Mouse (Mus musculus) CH12.LX (cell line): Measurements from ENCODE around the gene Mogat1. TPM values are rescaled to one million over a fixed set of nuclear protein-coding genes. Genes with fewer than 3 reads are reported as not detected.

Experiments used
- DNase-seq: peaks from one replicate; pipeline ENCODE4 v3.0.0-alpha.2; 2013; ENCODE audit errors: extremely low read depth
- H3K27ac ChIP-seq: 2 replicates; pipeline ENCODE4 v1.5.1; 2012; ENCODE audit warnings: low read depth, mild to moderate bottlenecking, control low read depth, moderate library complexity; ENCODE audit not compliant: insufficient read depth
- H3K27me3 ChIP-seq: replicated peaks from 2 replicates; pipeline ENCODE3; 2012; ENCODE audit warnings: inconsistent platforms
- H3K36me3 ChIP-seq, 2 experiments: replicated peaks in 1 of 2; 2 replicates each; pipeline versions ENCODE3 to v1.6.1; 2012; ENCODE audit warnings: inconsistent platforms in 1 of 2, low read length in 1 of 2, mild to moderate bottlenecking in 1 of 2, mixed read lengths in 1 of 2, moderate library complexity in 1 of 2; ENCODE audit not compliant: control insufficient read depth in 1 of 2, insufficient read depth in 1 of 2
- H3K4me1 ChIP-seq, 2 experiments: 2 replicates each; pipeline ENCODE4 v1.6.1; 2012; ENCODE audit warnings: inconsistent platforms in 1 of 2, moderate library complexity in 1 of 2; ENCODE audit not compliant: insufficient read depth in 2 of 2, control insufficient read depth in 1 of 2
- H3K4me2 ChIP-seq: 2 replicates; pipeline ENCODE4 v1.6.1; 2012; ENCODE audit warnings: low read depth, mild to moderate bottlenecking, control low read depth; ENCODE audit not compliant: poor library complexity, insufficient read depth, severe bottlenecking
- H3K4me3 ChIP-seq, 3 experiments: fragments of 150-350 bp in 1 of 3; sonication (generic) in 1 of 3; replicated peaks in 1 of 3; 2 replicates each; pipeline versions ENCODE3 to v1.5.1; 2011 to 2012; ENCODE audit warnings: low read depth in 2 of 3, low read length in 2 of 3, mild to moderate bottlenecking in 2 of 3, moderate library complexity in 2 of 3, control low read depth in 1 of 3, improper control_type of control experiment in 1 of 3, inconsistent platforms in 1 of 3, mixed read lengths in 1 of 3; ENCODE audit not compliant: poor library complexity in 1 of 3
- H3K79me2 ChIP-seq: replicated peaks from 2 replicates; pipeline ENCODE4 v1.6.1; 2012; ENCODE audit warnings: mild to moderate bottlenecking, moderate library complexity; ENCODE audit not compliant: control insufficient read depth, poor library complexity, insufficient read depth, severe bottlenecking; ENCODE audit errors: extremely low read depth
- H3K9ac ChIP-seq: 2 replicates; pipeline ENCODE4 v1.6.1; 2012; ENCODE audit warnings: low read depth, mild to moderate bottlenecking, control low read depth, moderate library complexity; ENCODE audit not compliant: insufficient read depth
- H3K9me3 ChIP-seq: replicated peaks from 2 replicates; pipeline ENCODE3; 2012; ENCODE audit warnings: low read length, inconsistent platforms, mixed read lengths
- CHD1 ChIP-seq: IDR thresholded peaks from 2 replicates; pipeline ENCODE4 v1.6.1; 2012; ENCODE audit warnings: low read depth, low read length, improper control_type of control experiment, inconsistent platforms
- CHD2 ChIP-seq: IDR thresholded peaks from 2 replicates; pipeline ENCODE4 v1.6.1; 2011; ENCODE audit warnings: low read length, improper control_type of control experiment
- ELF1 ChIP-seq: IDR thresholded peaks from 2 replicates; pipeline ENCODE4 v1.6.1; 2014; ENCODE audit warnings: low read depth, mild to moderate bottlenecking, inconsistent platforms, low read length, improper control_type of control experiment
- EP300 ChIP-seq: IDR thresholded peaks from 2 replicates; pipeline ENCODE4 v1.6.1; 2011; ENCODE audit warnings: low read length, improper control_type of control experiment
- ETS1 ChIP-seq: conservative IDR thresholded peaks from 2 replicates; pipeline ENCODE4 v1.6.1; 2012; ENCODE audit warnings: low read depth, mild to moderate bottlenecking, inconsistent platforms, low read length, improper control_type of control experiment, moderate library complexity
- GABPA ChIP-seq: IDR thresholded peaks from 2 replicates; pipeline ENCODE4 v1.6.1; 2012; ENCODE audit warnings: low read depth, low read length, improper control_type of control experiment, inconsistent platforms; ENCODE audit not compliant: insufficient replicate concordance
- HCFC1 ChIP-seq: IDR thresholded peaks from 2 replicates; pipeline ENCODE4 v1.6.1; 2012; ENCODE audit warnings: low read depth, mild to moderate bottlenecking, inconsistent platforms, low read length, improper control_type of control experiment
- IRF4 ChIP-seq: IDR thresholded peaks from 2 replicates; pipeline ENCODE4 v1.6.1; 2014; ENCODE audit warnings: low read depth, mild to moderate bottlenecking, inconsistent platforms, low read length, improper control_type of control experiment
- JUND ChIP-seq: conservative IDR thresholded peaks from 2 replicates; pipeline ENCODE4 v1.6.1; 2011; ENCODE audit warnings: low read depth, low read length, improper control_type of control experiment
- KAT2A ChIP-seq: IDR thresholded peaks from 2 replicates; pipeline ENCODE4 v1.6.1; 2012; ENCODE audit warnings: low read length, improper control_type of control experiment, inconsistent platforms; ENCODE audit not compliant: insufficient replicate concordance
- MAX ChIP-seq: IDR thresholded peaks from 2 replicates; pipeline ENCODE4 v1.6.1; 2011; ENCODE audit warnings: low read length, improper control_type of control experiment
- MAZ ChIP-seq: IDR thresholded peaks from 2 replicates; pipeline ENCODE4 v1.6.1; 2012; ENCODE audit warnings: low read depth, mild to moderate bottlenecking, inconsistent platforms, low read length, improper control_type of control experiment, moderate library complexity
- MXI1 ChIP-seq: IDR thresholded peaks from 2 replicates; pipeline ENCODE4 v1.6.1; 2011; ENCODE audit warnings: mild to moderate bottlenecking, low read depth, low read length, improper control_type of control experiment
- MYC ChIP-seq: IDR thresholded peaks from 2 replicates; pipeline ENCODE4 v1.6.1; 2011; ENCODE audit warnings: low read depth, mild to moderate bottlenecking, improper control_type of control experiment, low read length
- PAX5 ChIP-seq: IDR thresholded peaks from 2 replicates; pipeline ENCODE4 v1.6.1; 2012; ENCODE audit warnings: low read length, inconsistent platforms, mixed read lengths
- POLR2A ChIP-seq: IDR thresholded peaks from 2 replicates; pipeline ENCODE4 v1.6.1; 2011; ENCODE audit warnings: low read depth, mild to moderate bottlenecking, improper control_type of control experiment, low read length
- POLR2AphosphoS2 ChIP-seq: IDR thresholded peaks from 2 replicates; pipeline ENCODE4 v1.6.1; 2011; ENCODE audit warnings: low read depth, low read length, improper control_type of control experiment
- RAD21 ChIP-seq: IDR thresholded peaks from 2 replicates; pipeline ENCODE4 v1.6.1; 2011; ENCODE audit warnings: low read depth, mild to moderate bottlenecking, low read length, improper control_type of control experiment, moderate library complexity
- RCOR1 ChIP-seq: conservative IDR thresholded peaks from 2 replicates; pipeline ENCODE4 v1.6.1; 2012; ENCODE audit warnings: low read depth, mild to moderate bottlenecking, inconsistent platforms, low read length, improper control_type of control experiment
- TBP ChIP-seq: conservative IDR thresholded peaks from 2 replicates; pipeline ENCODE4 v1.6.1; 2011; ENCODE audit warnings: low read depth, low read length, improper control_type of control experiment
- TCF12 ChIP-seq: IDR thresholded peaks from 2 replicates; pipeline ENCODE4 v1.6.1; 2014; ENCODE audit warnings: low read depth, mild to moderate bottlenecking, inconsistent platforms, low read length, improper control_type of control experiment
- UBTF ChIP-seq: IDR thresholded peaks from 2 replicates; pipeline ENCODE4 v1.6.1; 2012; ENCODE audit warnings: low read depth, mild to moderate bottlenecking, inconsistent platforms, low read length, improper control_type of control experiment, moderate library complexity
- ZC3H11A ChIP-seq: IDR thresholded peaks from 2 replicates; pipeline ENCODE4 v1.6.1; 2012; ENCODE audit warnings: low read depth, mild to moderate bottlenecking, inconsistent platforms, low read length, improper control_type of control experiment
- ZKSCAN1 ChIP-seq: IDR thresholded peaks from 2 replicates; pipeline ENCODE4 v1.6.1; 2012; ENCODE audit warnings: low read depth, inconsistent platforms, low read length, improper control_type of control experiment, borderline replicate concordance
- ZMIZ1 ChIP-seq: IDR thresholded peaks from 2 replicates; pipeline ENCODE4 v1.6.1; 2012; ENCODE audit warnings: low read depth, mild to moderate bottlenecking, inconsistent platforms, low read length, improper control_type of control experiment
- ZNF384 ChIP-seq: IDR thresholded peaks from 2 replicates; pipeline ENCODE4 v1.6.1; 2012; ENCODE audit warnings: low read depth, low read length, improper control_type of control experiment, inconsistent platforms
- dilution Hi-C: fragments of 300-500 bp; cut with MboI; formaldehyde crosslinking; loops from 2 replicates; pipeline ENCODE4 v1.14.3; 2020; ENCODE audit warnings: low sequenced_read_pairs; ENCODE audit not compliant: extremely low pct_unique_long_range_greater_than_20kb, extremely low pct_ligation_motif_present
- in situ Hi-C: fragments of 300-500 bp; cut with MboI; formaldehyde crosslinking; loops from 3 replicates; pipeline ENCODE4 v1.14.3; 2019; ENCODE audit warnings: low sequenced_read_pairs, low pct_ligation_motif_present, low pct_unique_long_range_greater_than_20kb, mixed read lengths
- polyA plus RNA-seq: library from polyadenylated mRNA; unstranded; fragments of >175 nt; gene quantifications from 2 replicates; pipeline ENCODE4 v1.2.1, GENCODE M21; 2012; ENCODE audit warnings: low read depth; ENCODE audit not compliant: insufficient read length
- total RNA-seq, 2 experiments: library from RNA; depleted of rRNA; stranded (reverse); fragments of 300-350 nt in 1 of 2; fragments of >200 nt in 1 of 2; gene quantifications; 2 replicates each; pipeline ENCODE4 v1.2.3; 2012 to 2014

Mogat1 gene
- total and polyA plus RNA-seq, 3 experiments: not detected

DNA sequence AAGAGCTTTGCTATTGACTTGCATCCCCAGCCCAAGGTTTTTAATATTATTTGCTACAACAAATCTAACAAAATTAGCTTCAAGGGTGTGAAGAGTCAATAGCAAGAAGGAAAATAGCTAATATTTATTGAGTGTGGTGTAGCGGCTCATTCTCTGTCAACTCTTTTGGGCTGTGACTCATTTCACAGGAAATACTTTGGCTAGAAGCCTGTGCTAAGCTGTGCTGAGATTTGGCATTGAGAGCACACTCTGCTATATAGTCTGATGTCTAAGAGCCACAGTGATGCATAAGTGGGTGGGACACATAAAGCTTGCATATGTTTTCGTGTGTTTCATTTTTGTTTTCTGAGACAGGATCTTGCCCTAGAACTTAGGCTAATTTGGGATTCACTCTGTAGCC lies 74.3 kb downstream of the Mogat1 start:
- Histone ChIP-seq H3K9ac (no peak overlapping the region), H3K4me1 (no peaks in the 10 kb centered on the region), H3K4me2 (no peak overlapping the region), H3K36me3 (no peaks in the 10 kb centered on the region), H3K79me2 (no peaks in the 10 kb centered on the region), H3K27ac (no peak overlapping the region), H3K9me3 (no peaks in the 10 kb centered on the region), H3K27me3 (no peaks in the 10 kb centered on the region), H3K4me3 (no peak overlapping the region)
- no peak for DNase-seq
- dilution Hi-C loops: no loop called here
- in situ Hi-C loops: no loop called here
- TF ChIP-seq TCF12 (no peak), MAZ (no peak), HCFC1 (no peak), CHD1 (no peak), ELF1 (no peak), ZKSCAN1 (no peak), KAT2A (no peak), MXI1 (no peak), ZC3H11A (no peak), POLR2AphosphoS2 (no peak), ZMIZ1 (no peak), CHD2 (no peak), ETS1 (no peak), IRF4 (no peak), UBTF (no peak), ZNF384 (no peak)

DNA sequence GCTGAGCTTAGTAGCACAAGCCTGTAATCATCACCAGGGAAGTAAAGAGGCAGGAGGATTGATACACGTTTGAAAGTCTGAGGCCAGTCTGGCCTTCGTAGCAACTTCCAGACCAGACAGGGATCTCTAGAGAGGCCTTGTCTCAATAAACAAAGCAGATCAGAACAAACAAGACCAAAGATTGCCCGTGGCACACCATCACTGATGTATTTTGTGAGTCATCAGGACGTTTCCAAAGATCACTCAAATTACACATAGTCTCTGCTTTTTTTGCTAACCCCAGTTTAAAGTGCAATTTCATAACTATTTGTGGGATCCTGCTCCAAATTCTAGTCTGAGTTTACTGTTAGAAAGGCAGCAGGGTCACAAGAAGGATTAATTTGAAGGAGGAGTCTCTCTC lies 76.2 kb downstream of the Mogat1 start:
- Histone ChIP-seq H3K9ac (no peak overlapping the region), H3K27me3 (no peaks in the 10 kb centered on the region)
- in situ Hi-C loops: no loop called here
- TF ChIP-seq TBP: no peak
- TF ChIP-seq MXI1: no peak
- TF ChIP-seq MAX: no peak
- TF ChIP-seq PAX5: no peak
- no peak for TF ChIP-seq ZC3H11A
- TF ChIP-seq EP300: no peak
- no peak for TF ChIP-seq MYC
- no peak for TF ChIP-seq TCF12
- no peak for TF ChIP-seq RCOR1
- TF ChIP-seq RAD21: no peak
- no peak for TF ChIP-seq HCFC1
- no peak for TF ChIP-seq GABPA
- no peak for TF ChIP-seq POLR2A
- no peak for TF ChIP-seq UBTF
- TF ChIP-seq MAZ: no peak
- TF ChIP-seq JUND: no peak
- TF ChIP-seq, all 38 proteins: peak for 0
- H3K4me2 ChIP-seq: no peak overlapping the region
- H3K4me3 ChIP-seq: no peak overlapping the region
- H3K36me3 ChIP-seq: no peaks in the 10 kb centered on the region
- H3K4me1 ChIP-seq: no peaks in the 10 kb centered on the region
- no peaks in the 10 kb centered on the region for H3K9me3 ChIP-seq
- DNase-seq: no peak
- dilution Hi-C loops: no loop called here
- H3K79me2 ChIP-seq: no peaks in the 10 kb centered on the region
- H3K27ac ChIP-seq: no peak overlapping the region
